Mouse (Mus musculus) bone marrow, adult 2 months (tissue): ENCODE results near the gene Oxct2a.

Experiments
- CTCF ChIP-seq: fragments of 200-500 bp; IDR thresholded peaks from 2 replicates; pipeline ENCODE4 v1.5.1; 2011; ENCODE audit warnings: low read length, control low read depth; ENCODE audit not compliant: control insufficient read depth, insufficient read depth
- POLR2A ChIP-seq: fragments of 200-500 bp; IDR thresholded peaks from 2 replicates; pipeline ENCODE4 v1.6.1; 2011; ENCODE audit warnings: low read depth, mild to moderate bottlenecking, control low read depth, low read length, borderline replicate concordance; ENCODE audit not compliant: control insufficient read depth

DNA sequence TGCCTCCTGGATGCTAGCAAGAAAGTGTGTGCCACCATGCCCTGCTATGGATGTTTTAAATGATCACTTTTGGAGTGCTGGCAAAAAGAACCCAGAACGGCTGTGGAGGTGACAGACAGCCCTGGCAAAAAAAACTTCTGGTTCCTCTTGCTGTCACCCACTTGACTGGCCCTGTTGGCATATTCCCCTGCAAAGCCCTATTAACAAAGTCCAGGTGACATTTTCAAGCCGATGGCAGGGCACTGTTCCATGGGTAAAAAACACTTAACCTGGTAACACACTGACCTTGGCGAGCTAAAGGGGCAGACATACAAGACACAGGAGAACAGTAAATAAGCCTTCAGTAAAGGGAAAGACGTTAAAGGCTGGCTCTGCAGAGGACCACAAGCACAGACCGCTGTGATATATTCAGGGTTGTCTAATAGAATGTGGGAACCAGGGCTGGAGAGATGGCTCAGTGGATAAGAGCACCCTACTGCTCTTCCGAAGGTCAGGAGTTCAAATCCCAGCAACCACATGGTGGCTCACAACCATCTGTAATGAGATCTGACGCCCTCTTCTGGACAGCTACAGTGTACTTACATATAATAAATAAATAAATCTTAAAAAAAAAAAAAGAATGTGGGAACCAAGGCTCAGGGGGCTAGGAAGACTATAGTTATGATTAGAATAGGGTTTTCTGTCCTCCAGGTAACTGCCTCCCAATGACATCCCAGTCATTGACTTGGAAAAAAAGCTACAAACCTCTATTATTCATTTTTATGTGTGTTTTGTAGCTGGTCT lies 29.6 kb downstream of the Oxct2a start:
- no peak for TF ChIP-seq CTCF
- TF ChIP-seq POLR2A, result no peak
